Mouse (Mus musculus) embryonic facial prominence, embryonic 13.5 days (tissue): ENCODE measurements around the gene Tmco3. TPM values are rescaled to one million over a fixed set of nuclear protein-coding genes. Genes with fewer than 3 reads are reported as not detected.

ENCODE experiments used
- ATAC-seq: fragments of 200-750 bp; cut with Nextera tagmentation; 2 replicates; pipeline ENCODE4 v1.8.0; 2017; ENCODE audit warnings: low read depth; ENCODE audit not compliant: insufficient number of reproducible peaks, insufficient read depth, low FRiP score, low TSS enrichment
- H3K27ac ChIP-seq: fragments of 300-500 bp; sonication (generic); 2 replicates; pipeline ENCODE4 v1.5.1; 2015; ENCODE audit warnings: moderate library complexity, mild to moderate bottlenecking, inconsistent platforms
- H3K27me3 ChIP-seq: fragments of 300-500 bp; sonication (generic); 2 replicates; pipeline ENCODE4 v1.6.1; 2015; ENCODE audit warnings: mild to moderate bottlenecking, inconsistent platforms
- H3K36me3 ChIP-seq: fragments of 300-500 bp; sonication (generic); 2 replicates; pipeline ENCODE4 v1.6.1; 2015; ENCODE audit warnings: mild to moderate bottlenecking, inconsistent platforms
- H3K4me1 ChIP-seq: fragments of 300-500 bp; sonication (generic); 2 replicates; pipeline ENCODE4 v1.6.1; 2015; ENCODE audit warnings: inconsistent platforms
- H3K4me2 ChIP-seq: fragments of 300-500 bp; sonication (generic); 2 replicates; pipeline ENCODE4 v1.6.1; 2015; ENCODE audit warnings: moderate library complexity, mild to moderate bottlenecking, inconsistent platforms
- H3K4me3 ChIP-seq: fragments of 300-500 bp; sonication (generic); 2 replicates; pipeline ENCODE4 v1.5.1; 2015; ENCODE audit warnings: mild to moderate bottlenecking, inconsistent platforms
- H3K9ac ChIP-seq: fragments of 300-500 bp; sonication (generic); 2 replicates; pipeline ENCODE4 v1.6.1; 2015; ENCODE audit warnings: mild to moderate bottlenecking, inconsistent platforms
- H3K9me3 ChIP-seq: fragments of 300-500 bp; sonication (generic); 2 replicates; pipeline ENCODE4 v1.6.1; 2016; ENCODE audit warnings: inconsistent platforms
- WGBS: fragments of 180-500 bp; shearing (Covaris S2); methylation state at CpG from one replicate; pipeline ENCODE4 v1.1.7; 2015; ENCODE audit warnings: mixed read lengths; 5-methylcytosine and 5-hydroxymethylcytosine counted together
- polyA plus RNA-seq: library from polyadenylated mRNA; unstranded; fragments of >200 nt; fragmentation: Nextera tagmentation; extraction: Ambion mirVana; gene quantifications from 2 replicates; pipeline ENCODE4 v1.2.1, GENCODE M21; 2015

Tmco3 gene
- polyA plus RNA-seq = 53.1 and 62.3 TPM in 2 replicates

DNA sequence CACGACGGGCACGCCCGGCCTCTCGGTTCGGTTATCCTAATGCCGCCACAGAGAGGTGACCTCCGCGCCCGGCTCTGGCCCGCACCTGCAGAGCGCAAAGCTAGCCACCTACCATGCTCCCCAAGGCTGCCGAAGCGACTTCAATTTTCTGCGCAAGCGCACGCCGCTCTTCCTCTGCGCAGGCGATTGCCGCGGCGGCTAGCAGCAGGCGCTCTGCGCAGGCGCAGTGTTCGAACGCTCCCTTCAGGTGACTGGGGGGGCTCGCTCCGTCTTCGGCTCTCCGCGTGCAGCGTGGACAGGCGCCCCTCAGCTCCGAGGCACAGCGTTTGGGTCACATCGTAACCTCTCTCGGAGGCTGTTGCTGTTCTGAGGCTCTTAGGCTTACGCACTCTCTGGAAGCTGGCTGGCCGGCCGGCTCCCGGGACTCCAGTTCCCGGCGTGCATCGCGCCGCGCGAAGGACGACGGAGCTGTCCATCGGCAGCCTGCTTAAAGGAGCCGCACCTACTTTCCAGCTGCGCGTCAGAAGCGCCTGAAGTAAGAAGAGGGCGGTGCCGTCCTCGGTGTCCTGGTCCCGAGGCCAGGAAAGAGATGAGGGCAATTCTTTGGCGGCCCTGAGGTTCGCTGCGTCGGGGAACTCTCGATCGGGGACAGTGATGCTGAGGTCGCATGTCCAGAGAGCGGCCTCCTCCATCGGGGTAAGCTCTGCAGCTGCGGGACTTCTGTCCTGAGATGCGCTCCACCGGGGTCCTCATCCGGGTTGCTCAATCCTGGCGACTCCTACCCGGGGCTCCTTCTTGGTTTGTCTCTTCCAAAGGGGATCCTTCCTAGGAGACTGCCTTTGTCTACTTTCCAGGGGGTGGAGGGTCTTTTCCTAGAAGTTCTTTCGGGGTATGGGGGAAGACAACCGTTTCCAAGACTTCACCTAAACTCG lies at the start of gene Tmco3, which contains the start of gene Dcun1d2:
TSS of gene Tmco3 (plus strand) at position 499 of the 932 bp plus-strand sequence.
TSS of gene Dcun1d2 (minus strand) at position 440 of the 932 bp plus-strand sequence.
- H3K4me3 ChIP-seq = peak within 1 kb of the TSS; percentile 89
- H3K4me1 ChIP-seq = peaks cover 18% of the 10 kb centered on the region
- H3K9me3 ChIP-seq = no peaks in the 10 kb centered on the region
- H3K9ac ChIP-seq = peak within 1 kb of the TSS; percentile 87
- H3K4me2 ChIP-seq = peak within 1 kb of the TSS; percentile 96
- H3K27me3 ChIP-seq = no peaks in the 10 kb centered on the region
- H3K36me3 ChIP-seq = peaks cover 13% of the 10 kb centered on the region
- H3K27ac ChIP-seq = peak within 1 kb of the TSS; percentile 81
- ATAC-seq = peak; percentile 90
- WGBS = under 1% methylated on average over 79 of the region's 79 CpGs

GRCm38 (mm10) chr8:13240055-13240454 lies 47.9 kb upstream of the Tmco3 start:
- WGBS = 91% methylated on average over 9 of the region's 9 CpGs
- H3K36me3 ChIP-seq = no peaks in the 10 kb centered on the region
- H3K27ac ChIP-seq = no peak overlapping the region
- no peak for ATAC-seq
- no peaks in the 10 kb centered on the region for H3K9me3 ChIP-seq
- no peak overlapping the region for H3K4me2 ChIP-seq
- no peak overlapping the region for H3K4me3 ChIP-seq
- H3K9ac ChIP-seq = no peak overlapping the region
- H3K27me3 ChIP-seq = no peaks in the 10 kb centered on the region
- no peaks in the 10 kb centered on the region for H3K4me1 ChIP-seq

- H3K27me3 ChIP-seq = peaks cover 3% of the 10 kb centered on the region; the same call in 1 of the 2 replicates
- no peak overlapping the region for H3K4me2 ChIP-seq
- no peaks in the 10 kb centered on the region for H3K36me3 ChIP-seq
- no peak overlapping the region for H3K27ac ChIP-seq
- no peak overlapping the region for H3K4me3 ChIP-seq
- no peak overlapping the region for H3K9ac ChIP-seq
- no peaks in the 10 kb centered on the region for H3K4me1 ChIP-seq
- 85% methylated on average over 7 of the region's 7 CpGs for WGBS
- no peak for ATAC-seq
- H3K9me3 ChIP-seq = no peaks in the 10 kb centered on the region
These were observed 47.3 kb upstream of the Tmco3 start for GRCm38 (mm10) chr8:13240691-13241090.

GRCm38 (mm10) chr8:13242985-13243870 lies 44.8 kb upstream of the Tmco3 start:
- H3K4me3 ChIP-seq = no peak overlapping the region
- no peak overlapping the region for H3K27ac ChIP-seq
- WGBS = 76% methylated on average over 10 of the region's 10 CpGs
- no peaks in the 10 kb centered on the region for H3K36me3 ChIP-seq
- peaks cover 6% of the 10 kb centered on the region; the same call in 1 of the 2 replicates for H3K27me3 ChIP-seq
- ATAC-seq = no peak
- H3K9ac ChIP-seq = no peak overlapping the region
- H3K4me1 ChIP-seq = no peaks in the 10 kb centered on the region
- H3K9me3 ChIP-seq = no peaks in the 10 kb centered on the region
- H3K4me2 ChIP-seq = no peak overlapping the region

- Histone ChIP-seq H3K4me2 (no peak overlapping the region), H3K4me3 (no peak overlapping the region), H3K4me1 (no peaks in the 10 kb centered on the region), H3K36me3 (no peaks in the 10 kb centered on the region), H3K27ac (no peak overlapping the region), H3K27me3 (peaks cover 6% of the 10 kb centered on the region; the same call in 1 of the 2 replicates), H3K9ac (no peak overlapping the region), H3K9me3 (no peaks in the 10 kb centered on the region)
- WGBS = 87% methylated on average over 11 of the region's 11 CpGs
- ATAC-seq = no peak
These were observed 43.6 kb upstream of the Tmco3 start for GRCm38 (mm10) chr8:13244343-13244880.

DNA sequence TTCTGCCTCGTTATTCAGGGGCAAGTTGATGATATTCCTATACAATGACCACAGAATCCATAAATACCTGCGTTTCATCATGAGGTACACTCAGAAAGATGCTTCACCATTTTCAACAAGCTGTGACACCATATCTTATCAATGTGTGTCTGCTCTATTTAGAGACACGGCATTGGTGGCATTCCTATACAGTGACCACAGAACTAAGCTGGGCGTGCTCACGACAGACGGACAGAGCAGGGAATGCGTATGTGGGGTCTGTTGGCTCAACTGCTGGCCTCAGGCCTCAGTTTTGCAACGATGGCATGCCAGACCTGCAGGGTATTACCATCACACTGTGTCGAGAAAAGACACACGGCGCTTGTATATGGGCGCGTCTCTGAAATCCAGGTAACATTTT lies 35.2 kb upstream of the Tmco3 start:
- no peak overlapping the region for H3K27ac ChIP-seq
- H3K27me3 ChIP-seq = no peaks in the 10 kb centered on the region
- H3K9ac ChIP-seq = no peak overlapping the region
- peaks cover 21% of the 10 kb centered on the region for H3K36me3 ChIP-seq
- H3K4me2 ChIP-seq = no peak overlapping the region
- 87% methylated on average over 13 of the region's 13 CpGs for WGBS
- no peak overlapping the region for H3K4me3 ChIP-seq
- no peak for ATAC-seq
- no peaks in the 10 kb centered on the region for H3K9me3 ChIP-seq
- H3K4me1 ChIP-seq = peaks cover 7% of the 10 kb centered on the region

DNA sequence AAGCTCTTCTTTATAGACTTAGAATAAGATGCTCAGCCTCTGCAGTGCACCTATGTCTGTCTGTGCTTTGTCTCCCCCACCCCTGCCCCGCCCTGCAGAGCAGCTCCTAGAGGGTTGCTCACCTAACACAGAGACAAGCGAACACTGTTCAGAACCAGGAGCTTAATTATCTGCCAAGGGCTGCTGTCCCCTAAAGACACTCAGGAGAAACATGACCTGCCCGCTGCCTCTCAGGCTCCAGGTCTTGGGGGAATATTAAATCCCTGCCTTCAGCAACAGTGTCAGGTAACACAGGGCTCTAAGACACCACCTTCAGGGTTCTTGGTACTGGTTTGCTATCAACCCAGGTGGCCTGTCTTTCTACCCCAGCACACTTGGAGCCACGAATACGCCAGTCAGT lies 34.6 kb upstream of the Tmco3 start:
- Histone ChIP-seq H3K9me3 (no peaks in the 10 kb centered on the region), H3K4me2 (no peak overlapping the region), H3K4me1 (peaks cover 7% of the 10 kb centered on the region), H3K27ac (no peak overlapping the region), H3K9ac (no peak overlapping the region), H3K4me3 (no peak overlapping the region), H3K27me3 (no peaks in the 10 kb centered on the region), H3K36me3 (peaks cover 25% of the 10 kb centered on the region)
- 58% methylated on average over 5 of the region's 5 CpGs for WGBS
- no peak for ATAC-seq

DNA sequence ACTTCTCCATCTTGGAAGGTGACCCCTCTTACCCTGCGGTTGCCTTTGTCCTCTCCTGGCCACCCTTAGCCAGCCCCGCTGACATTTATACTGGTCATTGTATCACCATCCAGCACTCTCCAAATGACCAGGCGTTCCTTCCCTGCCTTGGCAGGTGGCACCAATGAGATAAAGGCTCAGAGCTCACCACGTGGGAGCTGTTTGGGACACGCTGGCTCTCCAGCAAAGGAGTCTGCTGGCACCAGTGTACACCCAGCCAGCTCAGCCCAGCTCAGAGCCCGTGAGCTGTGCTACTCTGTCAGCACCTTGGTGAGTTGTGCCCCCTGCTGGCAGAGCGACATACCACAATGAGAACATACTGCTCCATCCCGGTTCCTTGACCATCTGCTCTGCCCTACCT lies 34.0 kb upstream of the Tmco3 start, which contains the start of gene Adprhl1:
TSS of gene Adprhl1 (minus strand) at position 144 of the 400 bp plus-strand sequence.
- H3K4me2 ChIP-seq = no peak within 1 kb of the TSS
- H3K27me3 ChIP-seq = no peaks in the 10 kb centered on the region
- no peak within 1 kb of the TSS for H3K4me3 ChIP-seq
- no peak within 1 kb of the TSS for H3K9ac ChIP-seq
- H3K4me1 ChIP-seq = peaks cover 7% of the 10 kb centered on the region
- 39% methylated on average over 8 of the region's 8 CpGs for WGBS
- no peak for ATAC-seq
- H3K9me3 ChIP-seq = no peaks in the 10 kb centered on the region
- no peak within 1 kb of the TSS for H3K27ac ChIP-seq
- H3K36me3 ChIP-seq = peaks cover 31% of the 10 kb centered on the region

GRCm38 (mm10) chr8:13263376-13263775 lies 24.6 kb upstream of the Tmco3 start:
- no peak for ATAC-seq
- no peak overlapping the region for H3K4me2 ChIP-seq
- H3K27ac ChIP-seq = no peak overlapping the region
- no peak overlapping the region for H3K9ac ChIP-seq
- no peaks in the 10 kb centered on the region for H3K4me1 ChIP-seq
- WGBS = 43% methylated on average over 3 of the region's 3 CpGs
- H3K27me3 ChIP-seq = no peaks in the 10 kb centered on the region
- H3K4me3 ChIP-seq = no peak overlapping the region
- no peaks in the 10 kb centered on the region for H3K9me3 ChIP-seq
- H3K36me3 ChIP-seq = peaks cover 41% of the 10 kb centered on the region

- Histone ChIP-seq H3K27ac (no peak overlapping the region), H3K4me1 (no peaks in the 10 kb centered on the region), H3K36me3 (peaks cover 53% of the 10 kb centered on the region), H3K4me2 (no peak overlapping the region), H3K4me3 (no peak overlapping the region), H3K9me3 (no peaks in the 10 kb centered on the region), H3K27me3 (no peaks in the 10 kb centered on the region), H3K9ac (no peak overlapping the region)
- no peak for ATAC-seq
- WGBS = 60% methylated on average over 2 of the region's 2 CpGs
These were observed 20.4 kb upstream of the Tmco3 start for GRCm38 (mm10) chr8:13267566-13267965.

DNA sequence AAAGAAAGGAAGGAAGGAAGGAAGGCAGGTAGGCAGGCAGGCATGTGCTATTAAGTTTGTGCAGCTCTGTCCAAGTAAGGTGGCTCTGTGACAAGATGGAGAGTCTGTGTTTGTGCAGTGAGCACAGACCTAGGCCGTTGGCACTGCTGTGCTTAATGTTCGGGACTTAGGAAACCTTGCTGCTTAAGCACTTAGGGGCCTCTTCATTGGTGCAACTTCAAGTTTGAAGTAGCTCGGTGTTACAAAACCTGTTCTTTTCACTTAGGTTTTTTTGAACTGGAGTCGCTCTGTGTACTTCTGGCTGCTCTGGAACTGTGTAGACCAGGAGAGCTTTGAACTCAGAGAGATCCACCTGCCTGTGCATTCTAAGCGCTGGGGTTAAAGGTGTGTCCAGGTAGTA lies 15.2 kb upstream of the Tmco3 start:
- Histone ChIP-seq H3K4me3 (no peak overlapping the region), H3K27ac (no peak overlapping the region), H3K9ac (no peak overlapping the region), H3K4me2 (no peak overlapping the region), H3K27me3 (no peaks in the 10 kb centered on the region), H3K9me3 (no peaks in the 10 kb centered on the region), H3K4me1 (no peaks in the 10 kb centered on the region), H3K36me3 (peaks cover 49% of the 10 kb centered on the region)
- 86% methylated on average over 5 of the region's 5 CpGs for WGBS
- ATAC-seq = no peak
